Mouse (Mus musculus) testis, postnatal 10 days (tissue): ENCODE data around the gene Nptx2.

ENCODE experiments used
- DNase-seq: peaks from one replicate; pipeline ENCODE4 v3.0.0; 2021; ENCODE audit warnings: low spot score

The Nptx2 gene

DNA sequence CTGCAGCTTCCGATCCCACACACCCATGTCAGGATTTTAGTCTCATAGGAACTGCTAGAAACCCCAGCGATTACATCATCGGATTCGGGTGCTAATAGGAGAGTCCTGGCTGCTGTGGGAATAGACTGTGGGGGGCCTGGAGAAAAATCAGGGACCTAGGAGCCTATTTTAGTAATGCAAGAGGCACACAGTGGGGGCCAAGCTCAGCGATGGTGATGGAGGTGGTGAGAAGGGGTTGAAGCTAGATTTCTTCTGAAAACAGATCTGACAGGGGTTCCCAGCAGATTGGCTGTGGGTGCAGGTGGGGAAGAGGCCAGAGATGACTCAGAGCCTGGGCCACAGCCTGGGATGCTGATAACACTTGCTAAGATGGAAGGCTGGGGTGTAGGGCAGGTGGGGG is 39.4 kb downstream of the Nptx2 start:
- no peak for DNase-seq

DNA sequence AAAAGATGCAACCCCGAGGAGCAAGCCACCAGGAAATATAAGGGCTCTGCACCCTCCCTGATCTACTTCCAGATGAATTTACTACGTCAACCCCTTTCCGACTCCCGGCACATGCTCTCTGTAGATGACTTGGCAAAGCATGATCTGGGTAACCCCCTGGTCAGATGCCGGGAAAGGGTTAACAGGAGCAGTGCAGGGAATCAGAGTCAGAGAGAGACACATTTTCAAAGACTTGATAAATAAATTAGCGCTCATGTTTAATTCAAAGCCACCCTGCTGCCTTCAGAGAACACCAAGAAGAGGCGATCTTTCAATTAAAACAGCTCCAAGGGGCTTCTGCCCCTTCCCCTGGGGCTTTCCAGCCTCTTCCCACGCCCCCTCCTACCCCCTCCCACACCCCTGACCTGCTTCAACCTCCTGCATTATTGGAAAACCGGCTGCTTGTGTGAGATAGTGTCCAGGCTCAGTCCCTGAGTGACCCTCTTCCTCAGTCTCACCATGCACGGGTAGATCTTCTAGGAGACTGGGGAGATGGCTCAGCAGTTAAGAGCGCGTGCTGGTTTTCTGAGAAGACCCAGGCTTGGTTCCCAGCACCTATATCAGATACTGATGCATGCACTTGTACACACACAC is 45.7 kb downstream of the Nptx2 start:
- no peak for DNase-seq

DNA sequence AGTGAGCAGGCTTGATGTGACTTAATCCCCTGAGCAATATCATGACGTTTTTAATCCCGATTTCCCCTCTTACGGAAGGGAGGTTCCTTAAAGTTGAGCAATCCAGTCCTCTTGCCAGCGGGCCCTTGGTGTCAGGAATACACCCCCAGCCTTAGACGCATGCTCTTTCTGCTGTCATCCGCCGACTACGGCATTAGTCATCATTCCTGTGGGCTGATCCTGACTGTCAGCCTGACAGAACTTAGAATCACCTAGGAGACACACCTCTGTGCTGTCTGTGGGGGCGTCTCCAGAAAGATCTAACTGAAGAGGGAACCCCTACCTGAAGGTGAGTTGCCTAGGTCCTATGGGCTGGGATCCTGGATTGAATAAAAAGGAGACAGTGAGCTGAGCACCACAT is 49.1 kb downstream of the Nptx2 start:
- no peak for DNase-seq
